Mouse (Mus musculus): ENCODE measurements at regions not wholly inside any gene's neighbourhood (a gene's known extent, or its start where the extent isn't known, plus 50 kb on each side); places are given as distances from the start of the nearest gene placed in this dataset.
A peak's percentile ranks its signal among the peaks of the same experiment; 100 is the strongest.

GRCm38 (mm10) chr8:126662797-126663784 lies 69.3 kb upstream of the Irf2bp2 start:
- no peak for ATAC-seq
- 47% methylated on average over 14 of the region's 14 CpGs for WGBS (ENCODE audit: insufficient replicate concordance)
- H3K27ac ChIP-seq = no peak overlapping the region

GRCm38 (mm10) chr8:126662151-126662550 lies 68.4 kb upstream of the Irf2bp2 start:
- 55% methylated on average over 5 of the region's 5 CpGs for WGBS (ENCODE audit: insufficient replicate concordance)
- no peak overlapping the region for H3K4me2 ChIP-seq
- no peak overlapping the region for H3K4me3 ChIP-seq
- peaks cover 61% of the 10 kb centered on the region for H3K4me1 ChIP-seq
- no peak overlapping the region for H3K27ac ChIP-seq
- H3K9me3 ChIP-seq (replicated peaks) = no peaks in the 10 kb centered on the region
- no peaks in the 10 kb centered on the region for H3K36me3 ChIP-seq
- H3K27me3 ChIP-seq (replicated peaks) = no peaks in the 10 kb centered on the region
- no peak for ATAC-seq
- no peak overlapping the region for H3K9ac ChIP-seq

More at GRCm38 (mm10) chr8:126662797-126663784, 69.3 kb upstream of the Irf2bp2 start:
- peaks cover 70% of the 10 kb centered on the region for H3K4me1 ChIP-seq
- no peaks in the 10 kb centered on the region for H3K36me3 ChIP-seq
- no peaks in the 10 kb centered on the region for H3K9me3 ChIP-seq (replicated peaks)
- H3K9ac ChIP-seq = no peak overlapping the region
- no peak overlapping the region for H3K4me3 ChIP-seq
- H3K4me2 ChIP-seq = no peak overlapping the region
- no peaks in the 10 kb centered on the region for H3K27me3 ChIP-seq (replicated peaks)

- no peak for ATAC-seq
- 42% methylated on average over 14 of the region's 14 CpGs for WGBS (ENCODE audit: insufficient replicate concordance)
- peak overlapping the region; percentile 41; the same call in 1 of the 2 replicates for H3K27ac ChIP-seq
- H3K36me3 ChIP-seq = no peaks in the 10 kb centered on the region
- no peaks in the 10 kb centered on the region for H3K9me3 ChIP-seq (replicated peaks)
- peak overlapping the region; percentile 48 for H3K4me2 ChIP-seq
- no peaks in the 10 kb centered on the region for H3K27me3 ChIP-seq (replicated peaks)
- H3K4me1 ChIP-seq = peaks cover 56% of the 10 kb centered on the region
- H3K4me3 ChIP-seq = no peak overlapping the region
- no peak overlapping the region for H3K9ac ChIP-seq
These were observed 67.8 kb upstream of the Irf2bp2 start for GRCm38 (mm10) chr8:126661511-126662142.

- peak overlapping the region; percentile 48 for H3K4me2 ChIP-seq
- peak overlapping the region; percentile 12; the same call in 1 of the 2 replicates for H3K4me3 ChIP-seq
- no peaks in the 10 kb centered on the region for H3K36me3 ChIP-seq
- H3K27me3 ChIP-seq (replicated peaks) = no peaks in the 10 kb centered on the region
- WGBS (ENCODE audit: insufficient replicate concordance) = 28% methylated on average over 12 of the region's 12 CpGs
- no peaks in the 10 kb centered on the region for H3K9me3 ChIP-seq (replicated peaks)
- H3K27ac ChIP-seq = peak overlapping the region; percentile 41; the same call in 1 of the 2 replicates
- no peak for ATAC-seq
- peaks cover 47% of the 10 kb centered on the region for H3K4me1 ChIP-seq
- no peak overlapping the region; the same call in 1 of the 2 replicates for H3K9ac ChIP-seq
These were observed 67.0 kb upstream of the Irf2bp2 start for GRCm38 (mm10) chr8:126660658-126661316.

- no peak for ATAC-seq
- Histone ChIP-seq H3K27ac (no peak overlapping the region; the same call in 1 of the 2 replicates), H3K36me3 (no peaks in the 10 kb centered on the region), H3K4me1 (peaks cover 39% of the 10 kb centered on the region), H3K4me3 (no peak overlapping the region), H3K9ac (no peak overlapping the region), H3K9me3 (replicated peaks) (no peaks in the 10 kb centered on the region), H3K27me3 (replicated peaks) (no peaks in the 10 kb centered on the region), H3K4me2 (peak overlapping the region; percentile 48)
- WGBS (ENCODE audit: insufficient replicate concordance) = 53% methylated on average over 12 of the region's 12 CpGs
These were observed 66.2 kb upstream of the Irf2bp2 start for GRCm38 (mm10) chr8:126659691-126660657.

GRCm38 (mm10) chr8:126657546-126657945 lies 63.8 kb upstream of the Irf2bp2 start:
- Histone ChIP-seq H3K36me3 (no peaks in the 10 kb centered on the region), H3K9ac (no peak overlapping the region), H3K27me3 (replicated peaks) (no peaks in the 10 kb centered on the region), H3K9me3 (replicated peaks) (no peaks in the 10 kb centered on the region), H3K4me3 (no peak overlapping the region), H3K27ac (no peak overlapping the region), H3K4me2 (no peak overlapping the region), H3K4me1 (peaks cover 25% of the 10 kb centered on the region)
- no peak for ATAC-seq
- WGBS (ENCODE audit: insufficient replicate concordance) = 71% methylated on average over 6 of the region's 6 CpGs

GRCm38 (mm10) chr8:126656554-126657260 lies 62.9 kb upstream of the Irf2bp2 start:
- H3K9ac ChIP-seq = no peak overlapping the region
- ATAC-seq = no peak
- WGBS (ENCODE audit: insufficient replicate concordance) = 61% methylated on average over 10 of the region's 10 CpGs
- peaks cover 17% of the 10 kb centered on the region for H3K4me1 ChIP-seq
- H3K36me3 ChIP-seq = no peaks in the 10 kb centered on the region
- H3K27me3 ChIP-seq (replicated peaks) = no peaks in the 10 kb centered on the region
- no peaks in the 10 kb centered on the region for H3K9me3 ChIP-seq (replicated peaks)
- no peak overlapping the region for H3K27ac ChIP-seq
- no peak overlapping the region for H3K4me2 ChIP-seq
- no peak overlapping the region for H3K4me3 ChIP-seq

GRCm38 (mm10) chr8:126655565-126655964 lies 61.8 kb upstream of the Irf2bp2 start:
- Histone ChIP-seq H3K27ac (no peak overlapping the region), H3K9ac (no peak overlapping the region), H3K27me3 (replicated peaks) (no peaks in the 10 kb centered on the region), H3K4me2 (no peak overlapping the region), H3K4me1 (peaks cover 6% of the 10 kb centered on the region), H3K9me3 (replicated peaks) (no peaks in the 10 kb centered on the region), H3K4me3 (no peak overlapping the region), H3K36me3 (no peaks in the 10 kb centered on the region)
- WGBS (ENCODE audit: insufficient replicate concordance) = 42% methylated on average over 2 of the region's 2 CpGs
- no peak for ATAC-seq

- no peaks in the 10 kb centered on the region for H3K9me3 ChIP-seq (replicated peaks)
- ATAC-seq = no peak
- H3K27me3 ChIP-seq (replicated peaks) = no peaks in the 10 kb centered on the region
- no peaks in the 10 kb centered on the region for H3K36me3 ChIP-seq
- H3K4me1 ChIP-seq = no peaks in the 10 kb centered on the region
- H3K4me3 ChIP-seq = no peak overlapping the region
- H3K27ac ChIP-seq = no peak overlapping the region
- H3K4me2 ChIP-seq = no peak overlapping the region
- no peak overlapping the region for H3K9ac ChIP-seq
- WGBS (ENCODE audit: insufficient replicate concordance) = 77% methylated on average over 7 of the region's 7 CpGs
These were observed 60.6 kb upstream of the Irf2bp2 start for GRCm38 (mm10) chr8:126654353-126654752.

- Histone ChIP-seq H3K9me3 (replicated peaks) (no peaks in the 10 kb centered on the region), H3K27ac (no peak overlapping the region), H3K4me2 (no peak overlapping the region), H3K4me1 (peaks cover 7% of the 10 kb centered on the region), H3K9ac (no peak overlapping the region), H3K4me3 (no peak overlapping the region), H3K36me3 (no peaks in the 10 kb centered on the region), H3K27me3 (replicated peaks) (no peaks in the 10 kb centered on the region)
- no peak for ATAC-seq
- WGBS (ENCODE audit: insufficient replicate concordance) = 41% methylated on average over 5 of the region's 5 CpGs
These were observed 58.4 kb upstream of the Irf2bp2 start for GRCm38 (mm10) chr8:126652151-126652550.

Measured in liver, embryonic 12.5 days (tissue).